Mouse (Mus musculus) stomach, postnatal 0 days (tissue): ENCODE measurements at regions not wholly inside any gene's neighbourhood (a gene's known extent, or its start where the extent isn't known, plus 50 kb on each side); places are given as distances from the start of the nearest gene placed in this dataset.
A peak's percentile ranks its signal among the peaks of the same experiment; 100 is the strongest.

Source experiments
- ATAC-seq: fragments of 200-750 bp; cut with Nextera tagmentation; 2 replicates; pipeline ENCODE4 v1.8.0; 2017; ENCODE audit not compliant: low FRiP score, low TSS enrichment
- DNase-seq: peaks from one replicate; pipeline ENCODE4 v3.0.0-alpha.2; 2016; ENCODE audit warnings: low spot score
- H3K27ac ChIP-seq: fragments of 300-500 bp; sonication (generic); replicated peaks from 2 replicates; pipeline ENCODE4 v1.5.1; 2014; ENCODE audit warnings: mild to moderate bottlenecking, control low read depth
- H3K27me3 ChIP-seq: fragments of 300-500 bp; sonication (generic); 2 replicates; pipeline ENCODE4 v1.6.1; 2014; ENCODE audit warnings: low read length; ENCODE audit not compliant: control insufficient read depth, insufficient read depth
- H3K36me3 ChIP-seq: fragments of 300-500 bp; sonication (generic); 2 replicates; pipeline ENCODE4 v1.6.1; 2014; ENCODE audit warnings: low read length, mixed read lengths; ENCODE audit not compliant: control insufficient read depth, insufficient read depth
- H3K4me1 ChIP-seq: fragments of 300-500 bp; sonication (generic); replicated peaks from 2 replicates; pipeline ENCODE4 v1.6.1; 2014; ENCODE audit warnings: antibody characterized with exemption; ENCODE audit not compliant: control insufficient read depth, insufficient read depth
- H3K4me2 ChIP-seq: fragments of 300-500 bp; sonication (generic); replicated peaks from 2 replicates; pipeline ENCODE4 v1.6.1; 2014; ENCODE audit warnings: low read depth, mild to moderate bottlenecking, control low read depth, moderate library complexity
- H3K4me3 ChIP-seq: fragments of 300-500 bp; sonication (generic); 2 replicates; pipeline ENCODE4 v1.5.1; 2014; ENCODE audit warnings: low read depth, low read length, control low read depth
- H3K9ac ChIP-seq: fragments of 300-500 bp; sonication (generic); 2 replicates; pipeline ENCODE4 v1.6.1; 2014; ENCODE audit warnings: mild to moderate bottlenecking, low read length, control low read depth, mixed read lengths
- H3K9me3 ChIP-seq: fragments of 300-500 bp; sonication (generic); 2 replicates; pipeline ENCODE4 v1.6.1; 2016; ENCODE audit warnings: low read length; ENCODE audit not compliant: control insufficient read depth
- CTCF ChIP-seq: IDR thresholded peaks from 2 replicates; pipeline ENCODE4 v1.5.1; 2016; ENCODE audit warnings: antibody characterized with exemption, low read depth, mild to moderate bottlenecking, moderate library complexity
- EP300 ChIP-seq: optimal IDR thresholded peaks from 2 replicates; pipeline ENCODE3; 2016; ENCODE audit warnings: antibody characterized with exemption
- WGBS: fragments of 180-500 bp; shearing (Covaris S2); extraction: QIAGEN DNeasy Blood & Tissue Kit; methylation state at CpG from one replicate; pipeline ENCODE4 v1.1.7; 2014; 5-methylcytosine and 5-hydroxymethylcytosine counted together

DNA sequence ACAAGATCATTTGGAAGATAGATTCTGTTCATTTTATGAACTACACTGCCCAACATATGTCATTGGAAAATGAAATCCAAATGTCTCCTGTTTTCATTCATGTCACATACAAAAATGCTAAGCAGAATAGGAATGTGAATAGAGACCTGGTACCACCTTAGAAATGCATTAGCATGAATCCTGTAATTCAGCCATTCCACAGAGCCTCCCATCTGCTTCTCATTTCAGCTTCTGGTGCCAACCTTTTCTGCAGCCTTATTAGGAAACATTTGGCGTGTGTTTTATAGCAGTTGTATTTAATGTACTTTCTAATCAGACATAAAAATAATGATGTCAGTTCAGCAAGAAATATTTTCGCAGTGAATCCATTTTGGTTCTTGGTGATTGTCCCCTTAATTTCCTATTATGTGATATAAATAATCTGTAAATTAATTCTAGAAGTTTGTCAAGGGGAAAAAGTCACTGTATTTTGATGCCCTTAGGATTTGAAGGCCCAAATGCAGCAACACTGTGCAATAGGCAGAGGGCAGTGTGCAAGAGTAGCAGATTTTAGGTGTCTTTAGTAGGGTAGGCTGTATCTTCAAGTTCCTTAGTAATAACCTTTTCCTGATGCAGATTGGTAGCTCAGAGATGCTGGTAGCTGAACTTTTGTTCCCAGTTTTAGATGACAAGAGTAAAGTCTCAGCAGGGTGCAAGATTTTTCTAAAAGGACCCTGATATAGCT, 253.2 kb downstream of the Rad51ap2 start:
- H3K9ac ChIP-seq: no peak overlapping the region
- no peak for ATAC-seq
- H3K4me2 ChIP-seq: no peak overlapping the region
- H3K4me3 ChIP-seq: no peak overlapping the region
- no peaks in the 10 kb centered on the region for H3K4me1 ChIP-seq
- no peaks in the 10 kb centered on the region for H3K27me3 ChIP-seq
- 0 out of 2 replicates have a peak, but pooled peaks have one; percentile 6 for TF ChIP-seq CTCF
- TF ChIP-seq EP300: no peak
- WGBS: 76% methylated on average over 2 of the region's 2 CpGs
- H3K36me3 ChIP-seq: no peaks in the 10 kb centered on the region
- H3K9me3 ChIP-seq: no peaks in the 10 kb centered on the region
- DNase-seq: no peak
- no peak overlapping the region for H3K27ac ChIP-seq

- Histone ChIP-seq H3K9ac (no peak overlapping the region), H3K4me3 (no peak overlapping the region), H3K36me3 (no peaks in the 10 kb centered on the region), H3K4me1 (no peaks in the 10 kb centered on the region), H3K9me3 (no peaks in the 10 kb centered on the region), H3K27ac (no peak overlapping the region), H3K4me2 (no peak overlapping the region), H3K27me3 (no peaks in the 10 kb centered on the region)
- WGBS: 44% methylated on average over 4 of the region's 4 CpGs
- TF ChIP-seq CTCF: no peak
- TF ChIP-seq EP300: no peak
- peak; percentile 89 for ATAC-seq
- DNase-seq: peak; percentile 12
Observed at GRCm38 (mm10) chr12:11717633-11718032, 261.8 kb downstream of the Rad51ap2 start.

GRCm38 (mm10) chr12:11751471-11751870, 295.6 kb downstream of the Rad51ap2 start:
- Histone ChIP-seq H3K27ac (no peak overlapping the region), H3K4me1 (no peaks in the 10 kb centered on the region), H3K9ac (no peak overlapping the region), H3K9me3 (no peaks in the 10 kb centered on the region), H3K4me3 (no peak overlapping the region), H3K27me3 (no peaks in the 10 kb centered on the region), H3K4me2 (no peak overlapping the region), H3K36me3 (no peaks in the 10 kb centered on the region)
- TF ChIP-seq EP300 (no peak), CTCF (no peak)
- 74% methylated on average over 2 of the region's 2 CpGs for WGBS
- no peak for ATAC-seq
- DNase-seq: no peak

- H3K4me2 ChIP-seq: no peak overlapping the region
- TF ChIP-seq CTCF: no peak
- H3K36me3 ChIP-seq: no peaks in the 10 kb centered on the region
- no peaks in the 10 kb centered on the region for H3K4me1 ChIP-seq
- no peaks in the 10 kb centered on the region for H3K9me3 ChIP-seq
- no peak overlapping the region for H3K4me3 ChIP-seq
- H3K9ac ChIP-seq: no peak overlapping the region
- ATAC-seq (no peak), DNase-seq (no peak)
- no peak overlapping the region for H3K27ac ChIP-seq
- no peaks in the 10 kb centered on the region for H3K27me3 ChIP-seq
Observed at GRCm38 (mm10) chr12:11754184-11754907, 298.5 kb downstream of the Rad51ap2 start.

GRCm38 (mm10) chr12:11802326-11802725, 346.4 kb downstream of the Rad51ap2 start:
- H3K4me1 ChIP-seq: no peaks in the 10 kb centered on the region
- no peak for TF ChIP-seq CTCF
- no peak for TF ChIP-seq EP300
- H3K9me3 ChIP-seq: no peaks in the 10 kb centered on the region
- 81% methylated on average over 2 of the region's 2 CpGs for WGBS
- H3K36me3 ChIP-seq: no peaks in the 10 kb centered on the region
- H3K27me3 ChIP-seq: no peaks in the 10 kb centered on the region
- no peak overlapping the region for H3K4me3 ChIP-seq
- DNase-seq: no peak
- ATAC-seq: no peak
- no peak overlapping the region for H3K4me2 ChIP-seq
- H3K27ac ChIP-seq: no peak overlapping the region
- H3K9ac ChIP-seq: no peak overlapping the region

DNA sequence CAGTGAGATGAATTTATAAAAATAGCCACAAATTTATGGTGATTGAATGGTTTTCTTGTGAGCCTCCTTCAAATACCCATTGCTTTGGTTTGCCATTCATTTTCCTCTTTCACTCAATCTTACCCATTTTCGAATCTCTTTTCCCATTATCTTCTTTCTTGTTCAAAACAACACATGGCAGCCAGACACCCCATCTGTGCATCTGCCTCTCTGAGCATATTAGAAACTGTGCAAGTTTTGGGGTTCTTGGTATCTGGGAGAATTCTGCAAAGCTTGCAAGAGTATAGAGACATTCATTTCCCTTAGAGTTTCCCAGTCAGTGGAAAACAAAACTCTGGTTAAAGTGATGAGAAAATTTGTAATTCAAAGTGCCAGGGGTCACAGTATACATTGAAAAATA, 347.3 kb downstream of the Rad51ap2 start:
- DNase-seq: no peak
- TF ChIP-seq CTCF (no peak), EP300 (no peak)
- H3K9ac ChIP-seq: no peak overlapping the region
- no peaks in the 10 kb centered on the region for H3K27me3 ChIP-seq
- H3K4me1 ChIP-seq: no peaks in the 10 kb centered on the region
- no peak overlapping the region for H3K27ac ChIP-seq
- H3K4me2 ChIP-seq: no peak overlapping the region
- 73% methylated on average over 1 of the region's 1 CpGs for WGBS
- no peak overlapping the region for H3K4me3 ChIP-seq
- no peak for ATAC-seq
- H3K9me3 ChIP-seq: no peaks in the 10 kb centered on the region
- H3K36me3 ChIP-seq: no peaks in the 10 kb centered on the region
